Mouse (Mus musculus) embryonic fibroblast, embryonic 13.5 days (primary cell): ENCODE results near the gene Olfr427. TPM values are rescaled to one million over a fixed set of nuclear protein-coding genes. Genes with fewer than 3 reads are reported as not detected.

ENCODE experiments used
- H3K27ac ChIP-seq: 2 replicates; pipeline ENCODE4 v1.5.1; 2012; ENCODE audit warnings: low read length, control low read depth, inconsistent platforms; ENCODE audit not compliant: insufficient read depth
- H3K4me1 ChIP-seq: 2 replicates; pipeline ENCODE4 v1.6.1; 2011; ENCODE audit warnings: low read length; ENCODE audit not compliant: control insufficient read depth, insufficient read depth
- H3K4me3 ChIP-seq: 2 replicates; pipeline ENCODE4 v1.5.1; 2011; ENCODE audit warnings: mild to moderate bottlenecking, control low read depth, low read length; ENCODE audit not compliant: insufficient read depth
- CTCF ChIP-seq: IDR thresholded peaks from 2 replicates; pipeline ENCODE4 v1.5.1; 2011; ENCODE audit warnings: mild to moderate bottlenecking, control low read depth, low read length, moderate library complexity, borderline replicate concordance; ENCODE audit not compliant: insufficient read depth
- POLR2A ChIP-seq: IDR thresholded peaks from 2 replicates; pipeline ENCODE4 v1.6.1; 2011; ENCODE audit warnings: low read depth, mild to moderate bottlenecking, control low read depth, low read length, moderate library complexity
- polyA plus RNA-seq: library from polyadenylated mRNA; stranded (reverse); fragments of >200 nt; gene quantifications from 2 replicates; pipeline ENCODE4 v1.2.4, GENCODE M21; 2011; ENCODE audit warnings: low read depth; ENCODE audit not compliant: missing spikeins, insufficient read length

Olfr427 gene
- polyA plus RNA-seq, 1 experiment = not detected

GRCm38 (mm10) chr1:174103735-174104134 lies 7.0 kb downstream of the Olfr427 start:
- TF ChIP-seq CTCF = no peak
- no peak for TF ChIP-seq POLR2A
- Histone ChIP-seq H3K27ac (no peak overlapping the region), H3K4me3 (no peak overlapping the region), H3K4me1 (no peaks in the 10 kb centered on the region)

- H3K4me1 ChIP-seq = no peaks in the 10 kb centered on the region
- TF ChIP-seq POLR2A (no peak), CTCF (no peak)
- no peak within 1 kb of the TSS for H3K4me3 ChIP-seq
- H3K27ac ChIP-seq = no peak within 1 kb of the TSS
Measured at GRCm38 (mm10) chr1:174121062-174121461, 24.4 kb downstream of the Olfr427 start, which contains the start of gene Olfr231. Olfr231 (minus strand) TSS chr1:174121162.

- TF ChIP-seq POLR2A (no peak), CTCF (no peak)
- Histone ChIP-seq H3K4me3 (no peak within 1 kb of the TSS), H3K4me1 (no peaks in the 10 kb centered on the region), H3K27ac (no peak within 1 kb of the TSS)
Measured at GRCm38 (mm10) chr1:174131217-174131616, 34.5 kb downstream of the Olfr427 start, which contains the start of gene Olfr424. Olfr424 (plus strand) TSS chr1:174131517.

- TF ChIP-seq POLR2A (no peak), CTCF (no peak)
- Histone ChIP-seq H3K27ac (no peak overlapping the region), H3K4me1 (no peaks in the 10 kb centered on the region), H3K4me3 (no peak overlapping the region)
Measured at GRCm38 (mm10) chr1:174131999-174132398, 35.3 kb downstream of the Olfr427 start.

- Histone ChIP-seq H3K4me1 (no peaks in the 10 kb centered on the region), H3K4me3 (no peak overlapping the region), H3K27ac (no peak overlapping the region)
- no peak for TF ChIP-seq POLR2A
- no peak for TF ChIP-seq CTCF
Measured at GRCm38 (mm10) chr1:174141384-174141783, 44.7 kb downstream of the Olfr427 start.

GRCm38 (mm10) chr1:174146696-174147095 lies 50.0 kb downstream of the Olfr427 start:
- Histone ChIP-seq H3K27ac (no peak overlapping the region), H3K4me3 (no peak overlapping the region), H3K4me1 (no peaks in the 10 kb centered on the region)
- TF ChIP-seq POLR2A (no peak), CTCF (no peak)

GRCm38 (mm10) chr1:174149289-174149688 lies 52.6 kb downstream of the Olfr427 start:
- Histone ChIP-seq H3K4me3 (no peak overlapping the region), H3K27ac (no peak overlapping the region), H3K4me1 (no peaks in the 10 kb centered on the region)
- TF ChIP-seq POLR2A (no peak), CTCF (no peak)

Other genes with a start within 250 kb of the Olfr427 start
- 27.4 TPM in 2 replicates for gene Ifi211, start 183.8 kb upstream of the Olfr427 start, polyA plus RNA-seq
- gene Mndal, start 154.4 kb upstream of the Olfr427 start, polyA plus RNA-seq = 3.7 and 8.8 TPM in 2 replicates
- 5.0 and 9.6 TPM in 2 replicates for gene Ifi203, start 154.2 kb upstream of the Olfr427 start, polyA plus RNA-seq
- gene Ifi202b, start 114.1 kb upstream of the Olfr427 start, polyA plus RNA-seq = not detected in 2 replicates
- gene Ifi205, start 65.1 kb upstream of the Olfr427 start, polyA plus RNA-seq = 0.95 and 2.4 TPM in 2 replicates
- gene Olfr433, start 56.2 kb upstream of the Olfr427 start, polyA plus RNA-seq = not detected in 2 replicates
- not detected in 2 replicates for gene Olfr432, start 47.7 kb upstream of the Olfr427 start, polyA plus RNA-seq
- not detected in 2 replicates for gene Olfr430, start 30.3 kb upstream of the Olfr427 start, polyA plus RNA-seq
- gene Olfr429, start 12.6 kb upstream of the Olfr427 start, polyA plus RNA-seq = not detected in 2 replicates
- gene Olfr231, start 24.3 kb downstream of the Olfr427 start, polyA plus RNA-seq = not detected in 2 replicates
- gene Olfr424, start 34.6 kb downstream of the Olfr427 start, polyA plus RNA-seq = not detected in 2 replicates
- gene Olfr420, start 58.7 kb downstream of the Olfr427 start, polyA plus RNA-seq = not detected in 2 replicates
- 0.32 and 0.37 TPM in 2 replicates for gene Spta1, start 75.9 kb downstream of the Olfr427 start, polyA plus RNA-seq
- gene Olfr419, start 155.2 kb downstream of the Olfr427 start, polyA plus RNA-seq = not detected in 2 replicates
- not detected in 2 replicates for gene Mptx1, start 233.6 kb downstream of the Olfr427 start, polyA plus RNA-seq